Mouse (Mus musculus) A20 (cell line): ENCODE measurements around the gene Lmo4.

Experiments used
- DNase-seq: peaks from one replicate; pipeline ENCODE4 v3.0.0-alpha.2; 2011; ENCODE audit warnings: low read depth, low spot score

Lmo4 gene

DNA sequence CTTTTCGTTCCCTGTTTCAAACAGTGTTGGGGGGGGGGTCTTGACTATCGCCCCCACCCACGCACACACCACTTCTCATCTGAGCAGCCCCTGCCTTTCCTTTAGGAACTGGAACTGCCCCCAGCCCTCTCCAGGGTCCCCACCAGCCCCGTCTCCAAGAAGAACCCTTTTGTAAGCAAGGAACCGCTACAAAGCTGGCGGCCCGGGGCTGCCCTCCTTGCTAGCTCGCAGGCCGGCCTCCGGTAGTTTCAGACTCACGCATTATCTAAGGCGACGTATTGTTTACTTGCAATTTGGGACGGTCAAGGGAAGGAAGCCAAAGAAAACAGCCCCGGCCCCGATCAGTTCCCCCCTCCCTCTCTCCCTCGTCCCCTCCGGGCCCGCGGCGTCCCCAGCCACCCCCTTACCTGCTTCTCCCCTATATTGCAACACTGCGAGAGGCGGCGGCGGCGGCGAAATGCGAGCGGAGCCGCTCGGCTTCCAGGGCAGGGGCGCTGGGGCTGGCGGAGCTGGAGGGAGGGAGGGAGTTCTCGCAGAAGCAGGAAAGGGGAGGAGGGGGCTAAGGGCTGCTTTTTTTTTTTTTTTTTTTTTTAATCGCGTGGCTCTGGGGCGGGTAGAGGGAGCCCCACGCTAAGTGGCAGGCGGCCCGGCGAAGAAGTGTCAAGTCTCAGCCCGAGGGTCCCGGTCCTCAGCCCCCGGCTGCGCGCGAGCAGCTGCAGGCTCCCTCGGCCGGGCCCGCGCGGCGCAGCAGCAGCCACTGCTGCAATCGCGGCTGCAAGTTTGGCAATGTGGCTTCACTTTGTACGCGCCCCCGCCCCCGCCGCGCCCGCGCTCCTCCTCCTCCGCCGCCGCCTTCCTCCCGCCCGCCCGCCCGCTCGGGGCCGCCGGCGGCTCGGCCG lies at the start of gene Lmo4:
Lmo4 (minus strand) TSS at position 808 of the 899 bp plus-strand sequence.
- peak; percentile 84 for DNase-seq

- DNase-seq, result no peak
These were observed 49.3 kb upstream of the Lmo4 start for GRCm38 (mm10) chr3:144254281-144254680.

DNA sequence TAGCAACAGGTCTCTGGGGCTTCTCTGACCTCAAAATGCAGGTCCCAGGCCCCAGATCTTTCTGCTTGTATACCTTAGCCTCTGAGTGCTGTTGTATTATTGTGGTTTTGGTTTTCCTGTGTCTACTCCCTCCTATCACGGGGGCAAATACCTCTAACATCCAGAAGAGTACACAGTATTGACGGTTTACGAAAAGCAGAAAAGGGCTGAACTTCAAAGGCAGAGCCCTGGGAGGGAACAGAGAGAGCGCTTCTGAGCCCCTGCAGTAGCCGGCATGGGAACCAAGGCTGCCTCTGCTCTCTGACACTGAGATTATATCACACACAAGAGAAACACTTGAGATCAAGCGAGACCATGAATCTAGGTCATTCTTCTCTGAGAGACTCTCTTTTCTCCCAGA lies 48.0 kb upstream of the Lmo4 start:
- DNase-seq, result no peak

DNA sequence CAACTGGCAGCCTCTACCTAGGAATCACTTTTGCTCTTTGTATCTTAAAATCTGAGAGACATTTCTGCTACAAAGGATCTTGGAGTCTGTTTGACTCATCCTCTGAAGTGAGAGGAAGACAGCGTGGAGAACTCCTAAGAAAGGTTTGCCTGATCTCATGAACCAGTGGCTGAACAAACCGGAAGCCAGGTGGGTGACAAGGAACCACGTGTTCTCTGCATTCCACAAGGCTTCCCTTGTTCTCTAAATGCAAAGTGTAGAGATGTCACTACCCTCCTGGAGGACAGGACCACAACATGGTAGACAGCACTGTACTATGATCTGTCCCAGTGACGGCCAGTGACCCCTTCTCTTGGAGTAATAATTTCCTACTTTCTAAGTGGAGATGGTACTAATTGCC lies 47.1 kb upstream of the Lmo4 start:
- DNase-seq, result no peak

GRCm38 (mm10) chr3:144242025-144242673 lies 37.1 kb upstream of the Lmo4 start:
- peak; percentile 73 for DNase-seq

DNA sequence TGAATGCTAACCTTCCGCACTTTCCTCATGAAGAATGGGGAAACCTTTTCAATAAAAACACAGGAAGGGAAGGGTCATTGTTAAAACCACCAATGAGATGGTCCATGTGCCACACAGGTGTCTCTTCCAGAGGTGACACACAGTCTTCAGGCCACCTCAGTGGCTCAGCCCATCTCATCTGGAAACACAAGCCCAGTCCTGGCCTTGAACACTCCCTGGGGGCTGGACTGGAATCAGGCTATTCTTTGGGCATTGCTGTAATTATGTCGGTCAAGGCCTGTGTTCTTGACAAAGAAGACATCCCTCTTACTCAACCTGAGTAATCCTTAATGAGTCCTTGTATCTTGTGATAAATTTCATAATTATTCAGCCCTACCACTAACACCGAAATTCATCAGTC lies 36.1 kb upstream of the Lmo4 start:
- no peak for DNase-seq

- DNase-seq, result no peak
These were observed 33.5 kb upstream of the Lmo4 start for GRCm38 (mm10) chr3:144238482-144238881.

- DNase-seq, result peak; percentile 7
These were observed 27.5 kb upstream of the Lmo4 start for GRCm38 (mm10) chr3:144232347-144233008.

- DNase-seq, result no peak
These were observed 26.9 kb upstream of the Lmo4 start for GRCm38 (mm10) chr3:144231931-144232330.

GRCm38 (mm10) chr3:144231419-144231818 lies 26.4 kb upstream of the Lmo4 start:
- DNase-seq, result no peak

- no peak for DNase-seq
These were observed 25.0 kb upstream of the Lmo4 start for GRCm38 (mm10) chr3:144230016-144230415.

DNA sequence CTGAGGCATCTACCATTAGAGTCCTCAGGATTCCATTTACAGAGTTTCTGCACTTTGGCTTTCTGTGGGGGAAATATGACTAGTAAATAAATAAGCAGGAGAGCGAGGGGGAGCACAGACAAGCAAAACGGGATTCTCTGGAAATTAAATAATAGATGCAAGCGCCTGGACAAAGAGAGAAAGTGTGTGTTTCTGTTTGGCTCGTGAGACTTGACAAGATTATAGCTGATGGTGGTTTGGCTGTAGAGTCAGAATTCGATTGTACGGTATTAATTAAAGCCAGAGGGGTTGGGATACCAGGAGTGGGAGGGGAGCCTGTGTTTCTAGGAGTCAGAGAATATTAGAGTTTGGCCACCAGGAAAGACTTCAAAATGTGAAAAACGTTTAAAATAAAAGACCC lies 24.3 kb upstream of the Lmo4 start:
- DNase-seq, result no peak

DNA sequence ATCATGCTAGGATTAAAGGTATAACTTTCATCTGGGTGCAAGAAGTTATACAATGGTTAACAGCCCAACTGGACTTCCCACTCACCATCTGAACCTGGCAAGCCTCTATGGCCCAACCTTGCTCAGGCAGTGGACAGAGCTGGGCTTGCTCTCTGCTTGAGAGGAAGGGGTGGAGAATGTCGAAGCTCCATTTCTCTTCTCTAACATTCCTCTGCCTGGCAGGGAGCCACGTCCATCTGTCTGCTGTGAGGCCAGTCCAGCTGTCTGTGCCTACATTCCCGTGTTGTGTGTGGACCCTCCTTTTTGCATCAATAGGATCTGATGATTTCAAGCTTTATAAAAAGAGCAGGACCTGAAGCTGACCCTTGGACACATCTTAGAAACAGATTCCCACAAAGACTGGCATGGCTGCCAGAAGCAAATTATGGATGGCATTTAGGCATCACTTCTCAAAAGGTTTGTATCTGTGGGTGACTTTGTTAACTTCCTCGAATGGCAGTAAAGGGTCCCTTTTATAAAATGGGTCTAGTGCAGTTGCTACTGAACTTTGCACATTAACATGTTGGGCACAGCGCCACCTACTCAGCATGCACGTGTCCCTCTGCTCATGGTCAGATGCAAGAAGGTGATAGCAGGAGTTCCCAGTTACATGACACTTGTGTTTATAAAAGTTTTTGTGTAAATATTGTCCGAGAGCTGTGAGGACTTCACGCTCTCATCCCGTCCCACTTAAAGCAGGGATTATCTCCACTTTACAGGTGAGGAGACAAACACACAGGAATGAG lies 20.6 kb upstream of the Lmo4 start:
- no peak for DNase-seq

- no peak for DNase-seq
These were observed 19.6 kb upstream of the Lmo4 start for GRCm38 (mm10) chr3:144224594-144224993.

- DNase-seq, result no peak
These were observed 18.5 kb upstream of the Lmo4 start for GRCm38 (mm10) chr3:144223377-144224105.

- no peak for DNase-seq
These were observed 17.4 kb upstream of the Lmo4 start for GRCm38 (mm10) chr3:144222381-144222780.

- DNase-seq, result peak; percentile 73
These were observed 2.5 kb upstream of the Lmo4 start for GRCm38 (mm10) chr3:144207498-144207897.

DNA sequence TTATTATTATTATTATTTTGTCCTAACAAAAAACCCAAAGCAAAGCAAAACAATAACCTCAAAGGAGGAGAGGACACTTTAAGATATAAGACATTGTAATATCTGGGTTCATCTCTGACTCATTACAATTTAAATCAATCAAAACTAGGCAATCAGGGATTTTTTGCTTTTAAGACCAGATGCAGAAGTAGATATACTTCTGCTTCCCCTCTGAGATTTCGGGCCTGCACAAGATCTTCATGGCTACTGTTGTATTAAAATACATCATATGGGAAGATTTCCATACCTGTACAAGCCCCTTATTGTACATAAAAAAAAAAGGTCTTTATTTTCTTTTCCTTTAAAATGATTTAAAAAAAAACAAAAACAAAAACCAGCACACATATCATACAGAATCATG lies 1.9 kb upstream of the Lmo4 start:
- peak; percentile 38 for DNase-seq

- DNase-seq, result no peak
These were observed 1.2 kb upstream of the Lmo4 start for GRCm38 (mm10) chr3:144206261-144206660.

- peak; percentile 96 for DNase-seq
These were observed 532 bp upstream of the Lmo4 start for GRCm38 (mm10) chr3:144205351-144206153.
